Mouse (Mus musculus) intestine, postnatal 0 days (tissue): Measurements from ENCODE around the gene Gm13275. TPM values are rescaled to one million over a fixed set of nuclear protein-coding genes. Genes with fewer than 3 reads are reported as not detected.
"Not testable (repeated sequence)": the region's sequence is repeated elsewhere in the genome, so short reads cannot be mapped to it uniquely, and the experiment has no call there.

Experiments
- ATAC-seq: fragments of 200-750 bp; cut with Nextera tagmentation; 2 replicates; pipeline ENCODE4 v1.8.0; 2017; ENCODE audit warnings: mild to moderate bottlenecking, moderate TSS enrichment, moderate library complexity
- H3K27ac ChIP-seq: fragments of 300-500 bp; sonication (generic); 2 replicates; pipeline ENCODE4 v1.5.1; 2014; ENCODE audit warnings: mild to moderate bottlenecking, low read depth, low read length, moderate library complexity
- H3K27me3 ChIP-seq: fragments of 300-500 bp; sonication (generic); replicated peaks from 2 replicates; pipeline ENCODE4 v1.6.1; 2014; ENCODE audit warnings: low read length, mixed read lengths; ENCODE audit not compliant: control insufficient read depth, insufficient read depth
- H3K36me3 ChIP-seq: fragments of 300-500 bp; sonication (generic); 2 replicates; pipeline ENCODE4 v1.6.1; 2014; ENCODE audit warnings: mild to moderate bottlenecking, moderate library complexity; ENCODE audit not compliant: control insufficient read depth, insufficient read depth
- H3K4me1 ChIP-seq: fragments of 300-500 bp; sonication (generic); replicated peaks from 2 replicates; pipeline ENCODE4 v1.6.1; 2014; ENCODE audit warnings: antibody characterized with exemption, low read length, mixed read lengths; ENCODE audit not compliant: control insufficient read depth, insufficient read depth
- H3K4me2 ChIP-seq: fragments of 300-500 bp; sonication (generic); replicated peaks from 2 replicates; pipeline ENCODE4 v1.6.1; 2014; ENCODE audit warnings: low read depth, mild to moderate bottlenecking, moderate library complexity
- H3K4me3 ChIP-seq: fragments of 300-500 bp; sonication (generic); 2 replicates; pipeline ENCODE4 v1.5.1; 2014; ENCODE audit warnings: low read depth, low read length
- H3K9ac ChIP-seq: fragments of 300-500 bp; sonication (generic); 2 replicates; pipeline ENCODE4 v1.6.1; 2014; ENCODE audit warnings: mild to moderate bottlenecking, low read depth, low read length
- H3K9me3 ChIP-seq: fragments of 300-500 bp; sonication (generic); 2 replicates; pipeline ENCODE4 v1.6.1; 2016; ENCODE audit warnings: mixed run types; ENCODE audit not compliant: control insufficient read depth
- CTCF ChIP-seq: sonication (generic); IDR thresholded peaks from 2 replicates; pipeline ENCODE4 v1.5.1; 2016; ENCODE audit warnings: low read depth, mild to moderate bottlenecking, control low read depth, antibody characterized with exemption, moderate library complexity
- WGBS: fragments of 180-500 bp; shearing (Covaris S2); extraction: QIAGEN DNeasy Blood & Tissue Kit; methylation state at CpG from one replicate; pipeline ENCODE4 v1.1.7; 2014; 5-methylcytosine and 5-hydroxymethylcytosine counted together
- polyA plus RNA-seq: library from polyadenylated mRNA; unstranded; fragments of >200 nt; fragmentation: Nextera tagmentation; extraction: Ambion mirVana; gene quantifications from 2 replicates; pipeline ENCODE4 v1.2.1, GENCODE M21; 2015

Gene Gm13275
- not detected in 2 replicates for polyA plus RNA-seq

- peak; percentile 42 for TF ChIP-seq CTCF
- 0% methylated on average over 13 of the region's 52 CpGs for WGBS
- H3K4me1 ChIP-seq, H3K9ac ChIP-seq, H3K27me3 ChIP-seq, H3K27ac ChIP-seq, H3K9me3 ChIP-seq, H3K4me3 ChIP-seq, H3K4me2 ChIP-seq, ATAC-seq, H3K36me3 ChIP-seq: not testable (repeated sequence)
These were observed at the start of gene Gm13275 for GRCm38 (mm10) chr4:88793936-88794675. Gm13275 (plus strand) TSS chr4:88794487.

DNA sequence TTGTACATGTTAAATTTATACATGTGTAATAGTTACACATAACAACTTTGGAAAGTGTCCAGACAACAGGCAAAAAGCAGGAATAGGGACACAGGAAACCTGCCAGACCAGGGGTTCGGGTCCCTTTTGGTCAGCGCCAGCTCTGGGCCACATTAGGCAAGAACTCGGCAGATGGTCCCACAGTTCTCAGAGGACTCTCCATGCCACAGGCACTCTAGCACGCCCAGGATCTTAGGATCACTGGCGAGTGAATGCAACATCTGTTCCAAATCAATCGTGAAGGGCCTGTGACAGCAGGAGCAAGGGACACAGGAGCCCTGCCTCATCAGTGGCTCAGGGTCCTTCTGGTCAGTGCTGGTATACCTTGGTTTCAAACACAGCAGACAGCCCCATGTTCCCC lies 44.4 kb upstream of the Gm13275 start:
- TF ChIP-seq CTCF: no peak
- Histone ChIP-seq H3K27me3 (no peaks in the 10 kb centered on the region), H3K9ac (no peak overlapping the region), H3K4me3 (no peak overlapping the region), H3K27ac (no peak overlapping the region), H3K36me3 (no peaks in the 10 kb centered on the region), H3K4me2 (no peak overlapping the region), H3K9me3 (no peaks in the 10 kb centered on the region), H3K4me1 (no peaks in the 10 kb centered on the region)
- 74% methylated on average over 6 of the region's 6 CpGs for WGBS
- no peak for ATAC-seq

- H3K9ac ChIP-seq, H3K27ac ChIP-seq, H3K27me3 ChIP-seq, H3K4me2 ChIP-seq, ATAC-seq, H3K4me1 ChIP-seq, H3K4me3 ChIP-seq, H3K36me3 ChIP-seq, H3K9me3 ChIP-seq: not testable (repeated sequence)
- WGBS: 75% methylated on average over 14 of the region's 15 CpGs
- TF ChIP-seq CTCF: peak; percentile 17; the same call in 1 of the 2 replicates
These were observed 39.4 kb upstream of the Gm13275 start, which contains the start of gene Gm13271 for GRCm38 (mm10) chr4:88754818-88755340. Gm13271 (plus strand) TSS chr4:88754868.

- WGBS: 9% methylated on average over 28 of the region's 31 CpGs
- not testable (repeated sequence) for H3K36me3 ChIP-seq, ATAC-seq, H3K4me1 ChIP-seq, H3K27me3 ChIP-seq, H3K9me3 ChIP-seq
- H3K4me2 ChIP-seq: peak overlapping the region; percentile 85
- H3K4me3 ChIP-seq: peak overlapping the region; percentile 48
- H3K27ac ChIP-seq: peak overlapping the region; percentile 91
- H3K9ac ChIP-seq: peak overlapping the region; percentile 68
These were observed 37.4 kb upstream of the Gm13275 start for GRCm38 (mm10) chr4:88756581-88757513.

DNA sequence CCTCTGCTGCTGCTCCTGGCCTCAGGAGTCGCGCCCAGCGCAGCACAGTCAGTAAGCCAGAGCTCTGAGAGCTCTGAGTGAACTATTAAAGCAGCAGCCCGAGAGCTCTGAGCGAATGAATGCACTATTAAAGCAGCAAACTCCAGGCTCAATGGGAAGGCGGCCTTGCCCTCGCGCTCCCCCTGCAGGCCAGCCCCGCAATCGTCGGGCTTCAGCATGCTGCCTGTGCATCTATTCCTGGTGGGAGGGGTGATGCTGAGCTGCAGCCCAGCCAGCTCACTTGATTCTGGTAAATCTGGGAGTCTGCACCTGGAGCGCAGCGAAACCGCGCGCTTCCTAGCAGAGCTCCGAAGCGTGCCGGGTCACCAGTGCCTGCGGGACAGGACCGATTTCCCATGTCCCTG lies 36.7 kb upstream of the Gm13275 start:
- H3K27ac ChIP-seq: peak overlapping the region; percentile 91; the same call in 1 of the 2 replicates
- WGBS: 0% methylated on average over 18 of the region's 21 CpGs
- peak overlapping the region; percentile 85 for H3K4me2 ChIP-seq
- H3K9me3 ChIP-seq, H3K4me1 ChIP-seq, H3K36me3 ChIP-seq, H3K27me3 ChIP-seq: not testable (repeated sequence)
- peak; percentile 100 for ATAC-seq
- H3K9ac ChIP-seq: peak overlapping the region; percentile 68; the same call in 1 of the 2 replicates
- peak overlapping the region; percentile 48 for H3K4me3 ChIP-seq
- peak; percentile 77 for TF ChIP-seq CTCF

- not testable (repeated sequence) for ATAC-seq
These were observed 35.5 kb upstream of the Gm13275 start for GRCm38 (mm10) chr4:88758751-88759150.

GRCm38 (mm10) chr4:88759610-88760268 lies 34.5 kb upstream of the Gm13275 start, which contains the start of gene Gm13283:
Gm13283 (plus strand) TSS chr4:88760119.
- H3K27ac ChIP-seq: peak within 1 kb of the TSS; percentile 54; the same call in 1 of the 2 replicates
- H3K4me3 ChIP-seq: peak within 1 kb of the TSS; percentile 24
- not testable (repeated sequence) for H3K36me3 ChIP-seq, H3K9ac ChIP-seq, ATAC-seq, H3K4me1 ChIP-seq, H3K9me3 ChIP-seq, H3K27me3 ChIP-seq
- H3K4me2 ChIP-seq: peak within 1 kb of the TSS; percentile 52
- 36% methylated on average over 6 of the region's 14 CpGs for WGBS

More at GRCm38 (mm10) chr4:88758751-88759150, 35.5 kb upstream of the Gm13275 start:
- not testable (repeated sequence) for H3K36me3 ChIP-seq, H3K27me3 ChIP-seq, H3K27ac ChIP-seq, H3K4me1 ChIP-seq, H3K9ac ChIP-seq, H3K4me2 ChIP-seq, H3K4me3 ChIP-seq, H3K9me3 ChIP-seq
- 85% methylated on average over 7 of the region's 9 CpGs for WGBS
